Mouse (Mus musculus) T-cell, adult 2 months (primary cell): ENCODE results near the gene Hrk.

Source experiments
- DNase-seq: peaks from one replicate; pipeline ENCODE4 v3.0.0; 2022; ENCODE audit warnings: low spot score

The Hrk gene

GRCm38 (mm10) chr5:118223142-118223757 is 58.8 kb downstream of the Hrk start:
- no peak for DNase-seq

DNA sequence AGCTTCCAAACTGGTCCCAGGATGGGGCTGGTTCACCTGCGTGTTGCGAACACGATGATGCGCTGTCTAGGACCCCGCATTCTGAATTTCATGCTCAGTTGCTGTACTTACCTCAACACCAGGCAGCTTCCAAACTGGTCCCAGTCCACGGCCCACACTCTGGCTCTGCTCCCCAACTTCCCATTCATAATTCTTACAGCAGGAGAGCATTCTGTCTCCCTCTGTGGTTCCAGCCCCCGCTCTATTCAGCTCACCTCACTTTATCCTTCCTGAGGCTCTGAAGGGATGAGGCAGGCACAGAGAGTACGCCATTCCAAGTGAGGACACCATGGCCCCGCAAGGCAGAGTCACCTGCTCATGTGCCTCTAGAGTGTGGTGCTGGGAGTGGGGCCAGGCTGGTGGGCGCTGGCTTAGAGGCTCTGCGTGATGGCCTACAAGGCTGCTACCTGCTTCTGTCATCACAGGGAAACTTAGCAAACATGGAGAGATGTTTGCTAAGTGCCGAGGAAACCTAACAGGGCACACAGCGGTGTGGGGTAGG is 65.7 kb downstream of the Hrk start:
- no peak for DNase-seq

DNA sequence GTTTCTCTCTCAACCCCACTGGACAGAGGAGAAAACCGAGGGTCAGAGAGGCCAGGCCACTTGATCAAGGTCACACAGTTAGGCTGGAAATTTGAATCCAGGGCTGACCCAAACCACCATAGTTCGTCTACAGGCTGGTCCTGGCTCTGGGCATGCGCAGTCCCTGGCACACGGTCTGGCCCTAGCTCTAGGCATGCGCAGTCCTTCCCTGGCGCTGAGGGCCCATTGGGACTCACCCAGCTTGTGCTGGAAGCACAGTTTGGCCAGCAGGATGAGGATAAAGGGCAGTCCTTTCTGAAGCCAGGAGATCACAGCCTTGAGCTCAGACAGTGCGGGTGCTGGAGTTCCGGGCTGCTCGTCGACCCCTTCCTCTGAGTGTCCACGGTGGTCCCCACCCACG is 72.4 kb downstream of the Hrk start:
- DNase-seq: no peak
